In genomic region chr8:88576351-88577142, GRCm38 (mm10) we compare ENCODE assay signal across 8 mouse cellular contexts. TPM values are rescaled to one million over a fixed set of nuclear protein-coding genes. Genes with fewer than 3 reads are reported as not detected.
DNase-seq lines count a peak whose midpoint lies in the region; ATAC-seq and TF ChIP-seq lines count a peak whose summit lies in the region.

No protein-coding gene starts in this region.

- H3K9ac ChIP-seq in midbrain, embryonic 11.5 days (ENCODE audit: low read length) = no peak overlapping the region
- no peak overlapping the region for H3K9ac ChIP-seq in hindbrain, embryonic 11.5 days (ENCODE audit: low read depth, low read length)

- no peaks in the 10 kb centered on the region for H3K9me3 ChIP-seq in midbrain, embryonic 10.5 days (replicated peaks)
- H3K9me3 ChIP-seq in midbrain, embryonic 11.5 days (ENCODE audit: control insufficient read depth, low read length) = no peaks in the 10 kb centered on the region
- no peaks in the 10 kb centered on the region for H3K9me3 ChIP-seq in hindbrain, embryonic 11.5 days (ENCODE audit: control insufficient read depth, low read length)

- no peaks in the 10 kb centered on the region for H3K79me2 ChIP-seq in myocyte (ENCODE audit: control insufficient read depth, insufficient read depth)

- ATAC-seq in midbrain, embryonic 11.5 days (ENCODE audit: low FRiP score) = no peak
- no peak for ATAC-seq in hindbrain, embryonic 11.5 days (ENCODE audit: low FRiP score)

- no peak overlapping the region for H3K4me2 ChIP-seq in midbrain, embryonic 11.5 days
- H3K4me2 ChIP-seq in myocyte (ENCODE audit: low read depth) = peak overlapping the region; percentile 38
- H3K4me2 ChIP-seq in hindbrain, embryonic 11.5 days (replicated peaks; ENCODE audit: low read depth, low read length) = no peak overlapping the region

- no peak for TF ChIP-seq POLR2A in myocyte (IDR thresholded peaks at IDR 0.05; ENCODE audit: insufficient read length, low read depth)

- H3K27me3 ChIP-seq in midbrain, embryonic 10.5 days (ENCODE audit: low read depth, poor library complexity, severe bottlenecking) = no peaks in the 10 kb centered on the region
- no peaks in the 10 kb centered on the region for H3K27me3 ChIP-seq in midbrain, embryonic 11.5 days (ENCODE audit: control insufficient read depth, insufficient read depth, low read length)
- peaks cover 23% of the 10 kb centered on the region for H3K27me3 ChIP-seq in myocyte (ENCODE audit: control insufficient read depth, insufficient read depth, insufficient read length)
- H3K27me3 ChIP-seq in hindbrain, embryonic 11.5 days (ENCODE audit: control insufficient read depth, insufficient read depth, low read length) = no peaks in the 10 kb centered on the region

- H3K27ac ChIP-seq in midbrain, embryonic 10.5 days (replicated peaks) = peak overlapping the region; percentile 62
- H3K27ac ChIP-seq in midbrain, embryonic 11.5 days (ENCODE audit: low read depth, low read length) = no peak overlapping the region
- no peak overlapping the region for H3K27ac ChIP-seq in hindbrain, embryonic 11.5 days (ENCODE audit: low read depth, low read length)

- 88% methylated on average over 10 of the region's 10 CpGs for WGBS in midbrain, embryonic 10.5 days
- WGBS in midbrain, embryonic 11.5 days = 86% methylated on average over 10 of the region's 10 CpGs
- 90% methylated on average over 10 of the region's 10 CpGs for WGBS in hindbrain, embryonic 11.5 days

- H3K4me3 ChIP-seq in midbrain, embryonic 10.5 days = no peak overlapping the region
- H3K4me3 ChIP-seq in midbrain, embryonic 11.5 days (ENCODE audit: low read depth, low read length) = no peak overlapping the region
- H3K4me3 ChIP-seq in myocyte = no peak overlapping the region
- no peak overlapping the region for H3K4me3 ChIP-seq in hindbrain, embryonic 11.5 days (ENCODE audit: low read depth, low read length)

- peaks cover 73% of the 10 kb centered on the region for H3K4me1 ChIP-seq in midbrain, embryonic 10.5 days
- H3K4me1 ChIP-seq in midbrain, embryonic 11.5 days (ENCODE audit: control insufficient read depth, insufficient read depth, low read length) = peaks cover 22% of the 10 kb centered on the region
- no peaks in the 10 kb centered on the region; the same call in 1 of the 2 replicates for H3K4me1 ChIP-seq in hindbrain, embryonic 11.5 days (replicated peaks; ENCODE audit: control insufficient read depth, insufficient read depth, low read length)

- no peak for DNase-seq in midbrain, embryonic 10.5 days (ENCODE audit: low spot score)
- no peak for DNase-seq in midbrain, embryonic 11.5 days (ENCODE audit: low spot score, missing footprints)
- peak; percentile 97 for DNase-seq in heart, adult 11 months
- peak; percentile 70 to 74 for DNase-seq in kidney, postnatal 4 days
- no peak for DNase-seq in thymus, postnatal 10 days (ENCODE audit: low spot score in 2 of 2)
- no peak for DNase-seq in hindbrain, embryonic 11.5 days (ENCODE audit: low spot score)
- no peak for DNase-seq in retina, embryonic 14.5 days (ENCODE audit: low spot score)

- no peak overlapping the region for H3ac ChIP-seq in myocyte (ENCODE audit: control insufficient read depth, insufficient read length)

- peaks cover 59% of the 10 kb centered on the region for H3K36me3 ChIP-seq in midbrain, embryonic 10.5 days
- H3K36me3 ChIP-seq in midbrain, embryonic 11.5 days (ENCODE audit: control insufficient read depth, insufficient read depth, low read length) = no peaks in the 10 kb centered on the region
- no peaks in the 10 kb centered on the region for H3K36me3 ChIP-seq in myocyte (ENCODE audit: control insufficient read depth, insufficient read depth)
- no peaks in the 10 kb centered on the region for H3K36me3 ChIP-seq in hindbrain, embryonic 11.5 days (ENCODE audit: control insufficient read depth, insufficient read depth, low read length)

TF ChIP-seq in myocyte, 11 proteins besides CTCF, POLR2A, EP300 and RAD21:
- peak; percentile 23 for TF ChIP-seq TCF12 (IDR thresholded peaks at IDR 0.05; ENCODE audit: insufficient read depth, poor library complexity, severe bottlenecking)
- TF ChIP-seq MYOD1 (IDR thresholded peaks at IDR 0.05; ENCODE audit: control insufficient read depth in 1 of 3, insufficient read length in 2 of 3, low read depth in 2 of 3) = peak in 1 of 3 experiments; percentile 14
- no peak for TF ChIP-seq E2F4 (IDR thresholded peaks at IDR 0.05; ENCODE audit: insufficient read depth)
- TF ChIP-seq MAX (IDR thresholded peaks at IDR 0.05; ENCODE audit: low read depth) = no peak
- TF ChIP-seq USF1 (IDR thresholded peaks at IDR 0.05; ENCODE audit: low read depth) = no peak
- TF ChIP-seq POLR2AphosphoS2 (IDR thresholded peaks at IDR 0.05; ENCODE audit: insufficient read length, low read depth) = no peak
- TF ChIP-seq TCF3 (IDR thresholded peaks at IDR 0.05; ENCODE audit: insufficient read length, low read depth) = no peak
- no peak for TF ChIP-seq REST (IDR thresholded peaks at IDR 0.05; ENCODE audit: insufficient read depth, insufficient read length)
- peak in 1 of 3 experiments; percentile 45 for TF ChIP-seq MYOG (IDR thresholded peaks at IDR 0.05; ENCODE audit: control insufficient read depth in 1 of 3, insufficient read depth in 1 of 3, insufficient read length in 2 of 3, low read depth in 2 of 3)
- no peak for TF ChIP-seq CEBPB (IDR thresholded peaks at IDR 0.05; ENCODE audit: insufficient read depth, poor library complexity, severe bottlenecking)
- no peak for TF ChIP-seq SRF (IDR thresholded peaks at IDR 0.05; ENCODE audit: control insufficient read depth, insufficient read length, low read depth)
TF ChIP-seq in myocyte: peak in this region for 3.

RNA-seq across cellular contexts. Expression of gene Nkd1, which starts 55.4 kb away (rescaled TPM):
- 72.3 and 80.1 TPM in 2 replicates for polyA plus RNA-seq in midbrain, embryonic 10.5 days (2016; fragmentation: Nextera tagmentation; extraction: Ambion mirVana)
- polyA plus RNA-seq in midbrain, embryonic 11.5 days (2014; fragmentation: Nextera tagmentation; extraction: Ambion mirVana) = 50.5 and 61.1 TPM in 2 replicates
- polyA plus RNA-seq in myocyte (2012; fragmentation: generic; extraction: Trizol) = 0.11 TPM
- polyA plus RNA-seq in hindbrain, embryonic 11.5 days (2014; fragmentation: Nextera tagmentation; extraction: Ambion mirVana) = 83.1 and 89.8 TPM in 2 replicates

RNA-seq across cellular contexts. Expression of gene Snx20, which starts 59.4 kb away (rescaled TPM):
- polyA plus RNA-seq in midbrain, embryonic 10.5 days (2016; fragmentation: Nextera tagmentation; extraction: Ambion mirVana) = 1.2 and 1.3 TPM in 2 replicates
- 0.74 and 1.4 TPM in 2 replicates for polyA plus RNA-seq in midbrain, embryonic 11.5 days (2014; fragmentation: Nextera tagmentation; extraction: Ambion mirVana)
- polyA plus RNA-seq in myocyte (2012; fragmentation: generic; extraction: Trizol) = 0.07 TPM
- polyA plus RNA-seq in hindbrain, embryonic 11.5 days (2014; fragmentation: Nextera tagmentation; extraction: Ambion mirVana) = 1.4 and 2.1 TPM in 2 replicates

Comparison
In these comparisons a context has a peak if more than half of its experiments do, and no peak if none do; other contexts are left out.
1. DNase-seq: peak in heart, adult 11 months (single experiment) and kidney, postnatal 4 days (2 of 2); none in midbrain, embryonic 10.5 days (single experiment), midbrain, embryonic 11.5 days (single experiment), thymus, postnatal 10 days (0 of 2), hindbrain, embryonic 11.5 days (single experiment) and retina, embryonic 14.5 days (single experiment).
2. RNA of gene Nkd1, which starts 55.4 kb away (polyA plus RNA-seq): 83.1 to 89.8 TPM in hindbrain, embryonic 11.5 days, 72.3 to 80.1 TPM in midbrain, embryonic 10.5 days and 50.5 to 61.1 TPM in midbrain, embryonic 11.5 days; 0.11 TPM in myocyte (single experiment); every median in the first group is over 10 times any median in the second.